Mouse (Mus musculus) thymus, adult 2 months (tissue): ENCODE measurements around the gene Rpl7l1.

Experiments
- CTCF ChIP-seq: fragments of 200-500 bp; IDR thresholded peaks from 2 replicates; pipeline ENCODE4 v1.5.1; 2012; ENCODE audit warnings: mild to moderate bottlenecking, control low read depth, low read length, moderate library complexity, borderline replicate concordance; ENCODE audit not compliant: control insufficient read depth, poor library complexity, insufficient read depth; ENCODE audit errors: extremely low read depth
- POLR2A ChIP-seq: fragments of 200-500 bp; IDR thresholded peaks from 2 replicates; pipeline ENCODE4 v1.6.1; 2012; ENCODE audit warnings: mild to moderate bottlenecking, low read length, control low read depth, moderate library complexity; ENCODE audit not compliant: control insufficient read depth, poor library complexity, insufficient read depth; ENCODE audit errors: extremely low read depth

GRCm38 (mm10) chr17:46728021-46728420 is 54.5 kb downstream of the Rpl7l1 start:
- no peak for TF ChIP-seq CTCF
- no peak for TF ChIP-seq POLR2A
